Mouse (Mus musculus): ENCODE measurements at regions not wholly inside any gene's neighbourhood (a gene's known extent, or its start where the extent isn't known, plus 50 kb on each side); places are given as distances from the start of the nearest gene placed in this dataset.

DNA sequence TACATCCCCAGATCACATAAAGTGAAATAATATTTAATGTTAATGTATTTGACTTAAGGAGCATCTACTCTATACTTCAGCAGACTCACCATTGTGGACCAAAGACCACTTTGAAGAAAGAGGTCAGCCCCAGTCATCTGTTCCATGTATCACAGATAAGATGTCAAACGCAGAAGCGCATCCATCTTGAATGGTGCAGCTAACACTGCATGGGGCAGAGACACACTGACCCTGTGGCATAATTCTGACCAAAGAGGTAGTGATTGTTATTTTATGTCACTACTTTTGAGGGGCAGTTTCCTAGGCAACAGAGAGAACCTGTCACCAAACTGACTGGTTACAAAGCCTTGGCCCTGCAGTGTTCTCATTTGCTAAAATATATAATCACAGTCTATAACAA, 97.8 kb upstream of the Tmtc1 start:
- TF ChIP-seq CHD2 (IDR thresholded peaks at IDR 0.05; ENCODE audit: low read depth, low read length) (no peak), ZNF384 (IDR thresholded peaks at IDR 0.05; ENCODE audit: low read depth, low read length) (no peak)

Measured in ES-E14 (cell line).